Mouse (Mus musculus): ENCODE results near the gene Relch.

DNA sequence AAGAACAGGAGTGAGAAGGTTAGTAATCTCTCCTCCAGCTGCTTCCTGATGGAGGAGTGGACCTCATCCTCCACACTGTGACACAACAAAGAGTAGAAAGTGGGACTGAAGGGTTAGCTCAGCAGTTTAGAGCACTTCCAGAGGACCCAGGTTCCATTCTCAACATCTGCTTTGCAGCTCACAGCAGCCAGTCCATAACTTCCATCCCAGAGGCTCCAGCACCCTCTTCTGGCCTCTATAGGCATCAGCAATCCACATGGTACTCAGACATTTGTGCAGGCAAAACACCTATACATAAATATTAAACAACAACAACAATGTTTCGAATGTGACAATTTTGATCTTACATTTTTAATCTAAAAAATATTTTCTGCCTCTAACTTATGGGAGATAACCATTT, 16.9 kb downstream of the Relch start:
- TF ChIP-seq CTCF (IDR thresholded peaks at IDR 0.05; ENCODE audit: insufficient read depth, low read length) (peak; percentile 69), POLR2A (IDR thresholded peaks at IDR 0.05; ENCODE audit: borderline replicate concordance, extremely low read depth, low read depth, low read length) (no peak)

Data from lung, adult 2 months (tissue).